Mouse (Mus musculus) liver, postnatal 0 days (tissue): ENCODE data around the gene Fbln2. TPM values are rescaled to one million over a fixed set of nuclear protein-coding genes. Genes with fewer than 3 reads are reported as not detected.
"Not testable (repeated sequence)": the region's sequence is repeated elsewhere in the genome, so short reads cannot be mapped to it uniquely, and the experiment has no call there.

ENCODE experiments used
- ATAC-seq: fragments of 200-750 bp; cut with Nextera tagmentation; 2 replicates; pipeline ENCODE4 v1.8.0; 2017; ENCODE audit warnings: mild to moderate bottlenecking, moderate library complexity
- DNase-seq: peaks from one replicate; pipeline ENCODE4 v3.0.0-alpha.2; 2016
- H3K27ac ChIP-seq: fragments of 300-500 bp; sonication (generic); 2 replicates; pipeline ENCODE4 v1.5.1; 2014; ENCODE audit warnings: antibody characterized with exemption, moderate library complexity, mild to moderate bottlenecking, low read depth
- H3K27me3 ChIP-seq: fragments of 300-500 bp; sonication (generic); 2 replicates; pipeline ENCODE4 v1.6.1; 2014; ENCODE audit warnings: low read length, control low read depth, mixed read lengths; ENCODE audit not compliant: insufficient read depth
- H3K36me3 ChIP-seq: fragments of 300-500 bp; sonication (generic); replicated peaks from 2 replicates; pipeline ENCODE4 v1.6.1; 2014; ENCODE audit warnings: mild to moderate bottlenecking, control low read depth, low read length, moderate library complexity, mixed read lengths; ENCODE audit not compliant: insufficient read depth
- H3K4me1 ChIP-seq: fragments of 300-500 bp; sonication (generic); 2 replicates; pipeline ENCODE4 v1.6.1; 2014; ENCODE audit warnings: antibody characterized with exemption, mild to moderate bottlenecking, control low read depth; ENCODE audit not compliant: insufficient read depth
- H3K4me2 ChIP-seq: fragments of 300-500 bp; sonication (generic); 2 replicates; pipeline ENCODE4 v1.6.1; 2014; ENCODE audit warnings: low read depth, mild to moderate bottlenecking, low read length, moderate library complexity, mixed read lengths
- H3K4me3 ChIP-seq: fragments of 300-500 bp; sonication (generic); 2 replicates; pipeline ENCODE4 v1.5.1; 2014; ENCODE audit warnings: low read depth, low read length
- H3K9ac ChIP-seq: fragments of 300-500 bp; sonication (generic); replicated peaks from 2 replicates; pipeline ENCODE4 v1.6.1; 2014; ENCODE audit warnings: mild to moderate bottlenecking, moderate library complexity
- H3K9me3 ChIP-seq: fragments of 300-500 bp; sonication (generic); 2 replicates; pipeline ENCODE4 v1.6.1; 2016; ENCODE audit warnings: mild to moderate bottlenecking, control low read depth, low read length, mixed read lengths
- CTCF ChIP-seq: sonication (generic); IDR thresholded peaks from 2 replicates; pipeline ENCODE4 v1.5.1; 2016; ENCODE audit warnings: antibody characterized with exemption, low read depth
- EP300 ChIP-seq: IDR thresholded peaks from 2 replicates; pipeline ENCODE4 v1.6.1; 2016; ENCODE audit warnings: antibody characterized with exemption, low read depth, mild to moderate bottlenecking
- WGBS: fragments of 180-500 bp; shearing (Covaris S2); extraction: QIAGEN DNeasy Blood & Tissue Kit; methylation state at CpG from one replicate; pipeline ENCODE4 v1.1.7; 2014; ENCODE audit not compliant: insufficient replicate concordance; 5-methylcytosine and 5-hydroxymethylcytosine counted together
- polyA plus RNA-seq: library from polyadenylated mRNA; unstranded; fragments of >200 nt; fragmentation: Nextera tagmentation; extraction: Ambion mirVana; gene quantifications from 2 replicates; pipeline ENCODE4 v1.2.1, GENCODE M21; 2015

Gene Fbln2
- 3.8 and 4.0 TPM in 2 replicates for polyA plus RNA-seq

DNA sequence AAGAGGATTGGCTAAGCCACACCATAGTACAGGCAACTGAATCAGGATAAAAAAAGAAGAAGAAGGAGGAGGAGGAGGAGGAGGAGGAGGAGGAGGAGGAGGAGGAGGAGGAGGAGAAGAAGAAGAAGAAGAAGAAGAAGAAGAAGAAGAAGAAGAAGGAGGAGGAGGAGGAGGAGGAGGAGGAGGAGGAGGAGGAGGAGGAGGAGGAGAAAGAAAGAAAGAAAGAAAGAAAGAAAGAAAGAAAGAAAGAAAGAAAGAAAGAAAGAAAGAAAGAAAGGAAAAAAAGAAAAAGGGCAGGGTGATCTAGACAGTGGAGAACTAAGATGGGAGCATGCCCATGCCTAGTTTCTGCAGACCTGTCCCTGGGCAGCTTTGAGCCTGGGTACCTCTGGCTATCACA is at the start of gene Fbln2:
Fbln2 (plus strand) TSS at position 301 of the 400 bp plus-strand sequence.
- Histone ChIP-seq H3K4me2 (peak within 1 kb of the TSS; percentile 33; the same call in 1 of the 2 replicates), H3K4me3 (peak within 1 kb of the TSS; percentile 10; the same call in 1 of the 2 replicates), H3K27me3 (peaks cover 26% of the 10 kb centered on the region; the same call in 1 of the 2 replicates)
- not testable (repeated sequence) for H3K9ac ChIP-seq, H3K9me3 ChIP-seq, H3K36me3 ChIP-seq, ATAC-seq, DNase-seq, H3K4me1 ChIP-seq, H3K27ac ChIP-seq

GRCm38 (mm10) chr6:91163195-91163911 is 48.9 kb upstream of the Fbln2 start:
- H3K27ac ChIP-seq = peak overlapping the region; percentile 88
- no peaks in the 10 kb centered on the region for H3K27me3 ChIP-seq
- no peaks in the 10 kb centered on the region for H3K36me3 ChIP-seq
- 41% methylated on average over 5 of the region's 5 CpGs for WGBS
- peak; percentile 76 for DNase-seq
- peak; percentile 68 for TF ChIP-seq CTCF
- peak; percentile 96 for TF ChIP-seq EP300
- 0 out of 2 replicates have a peak overlapping the region, but pooled peaks have one; percentile 42 for H3K9ac ChIP-seq
- H3K4me3 ChIP-seq = no peak overlapping the region
- peak overlapping the region; percentile 41 for H3K4me2 ChIP-seq
- peaks cover 63% of the 10 kb centered on the region for H3K4me1 ChIP-seq
- ATAC-seq = peak; percentile 90
- H3K9me3 ChIP-seq = no peaks in the 10 kb centered on the region

- TF ChIP-seq EP300 = no peak
- TF ChIP-seq CTCF = no peak
- peaks cover 51% of the 10 kb centered on the region for H3K4me1 ChIP-seq
- ATAC-seq = no peak
- H3K27ac ChIP-seq = peak overlapping the region; percentile 88
- H3K4me2 ChIP-seq = no peak overlapping the region
- no peaks in the 10 kb centered on the region for H3K27me3 ChIP-seq
- H3K9ac ChIP-seq = no peak overlapping the region
- H3K36me3 ChIP-seq = no peaks in the 10 kb centered on the region
- no peaks in the 10 kb centered on the region for H3K9me3 ChIP-seq
- WGBS = 86% methylated on average over 2 of the region's 2 CpGs
- DNase-seq = no peak
- no peak overlapping the region for H3K4me3 ChIP-seq
These were observed 47.7 kb upstream of the Fbln2 start for GRCm38 (mm10) chr6:91164584-91164983.

DNA sequence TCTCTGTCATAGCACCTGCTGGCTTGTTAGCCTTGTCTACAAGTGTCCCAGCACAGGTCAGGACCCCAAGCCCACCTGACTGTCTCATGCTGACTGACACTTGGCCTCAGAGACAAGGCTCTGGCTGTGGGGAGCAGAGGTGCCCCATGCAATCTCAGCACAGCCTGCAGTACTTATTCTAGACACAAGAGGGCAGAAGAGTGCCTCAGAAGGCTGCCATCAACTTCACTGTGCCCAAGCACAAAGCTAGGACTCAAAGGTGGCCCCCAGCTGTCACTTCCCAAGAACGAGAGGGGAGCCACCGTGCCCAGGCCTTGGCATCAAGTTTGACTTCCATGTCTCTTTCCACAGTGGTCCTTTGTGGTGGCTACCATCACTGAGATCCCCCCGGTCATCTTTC is 47.0 kb upstream of the Fbln2 start:
- Histone ChIP-seq H3K4me3 (no peak overlapping the region), H3K27ac (no peak overlapping the region), H3K4me2 (no peak overlapping the region), H3K36me3 (no peaks in the 10 kb centered on the region), H3K9me3 (no peaks in the 10 kb centered on the region), H3K4me1 (peaks cover 46% of the 10 kb centered on the region), H3K27me3 (no peaks in the 10 kb centered on the region), H3K9ac (no peak overlapping the region)
- 33% methylated on average over 3 of the region's 3 CpGs for WGBS
- ATAC-seq (no peak), DNase-seq (peak; percentile 85)
- TF ChIP-seq EP300 (no peak), CTCF (peak; percentile 99)

- no peaks in the 10 kb centered on the region for H3K9me3 ChIP-seq
- DNase-seq (no peak), ATAC-seq (no peak)
- H3K4me2 ChIP-seq = no peak overlapping the region
- no peak overlapping the region for H3K4me3 ChIP-seq
- WGBS = 57% methylated on average over 3 of the region's 3 CpGs
- TF ChIP-seq CTCF (0 out of 2 replicates have a peak, but pooled peaks have one; percentile 13), EP300 (no peak)
- no peaks in the 10 kb centered on the region for H3K27me3 ChIP-seq
- no peaks in the 10 kb centered on the region for H3K36me3 ChIP-seq
- no peak overlapping the region for H3K9ac ChIP-seq
- no peak overlapping the region for H3K27ac ChIP-seq
- peaks cover 20% of the 10 kb centered on the region for H3K4me1 ChIP-seq
These were observed 44.4 kb upstream of the Fbln2 start for GRCm38 (mm10) chr6:91167828-91168227.

- no peak overlapping the region for H3K4me3 ChIP-seq
- peaks cover 12% of the 10 kb centered on the region for H3K4me1 ChIP-seq
- no peaks in the 10 kb centered on the region for H3K9me3 ChIP-seq
- WGBS = 89% methylated on average over 8 of the region's 8 CpGs
- H3K4me2 ChIP-seq = no peak overlapping the region
- no peak overlapping the region for H3K9ac ChIP-seq
- no peak overlapping the region for H3K27ac ChIP-seq
- TF ChIP-seq EP300 (no peak), CTCF (no peak)
- no peaks in the 10 kb centered on the region for H3K27me3 ChIP-seq
- ATAC-seq = no peak
- H3K36me3 ChIP-seq = no peaks in the 10 kb centered on the region
- no peak for DNase-seq
These were observed 43.1 kb upstream of the Fbln2 start for GRCm38 (mm10) chr6:91169129-91169528.
